9 mouse cellular contexts compared by ENCODE assay signal in the genomic region with DNA sequence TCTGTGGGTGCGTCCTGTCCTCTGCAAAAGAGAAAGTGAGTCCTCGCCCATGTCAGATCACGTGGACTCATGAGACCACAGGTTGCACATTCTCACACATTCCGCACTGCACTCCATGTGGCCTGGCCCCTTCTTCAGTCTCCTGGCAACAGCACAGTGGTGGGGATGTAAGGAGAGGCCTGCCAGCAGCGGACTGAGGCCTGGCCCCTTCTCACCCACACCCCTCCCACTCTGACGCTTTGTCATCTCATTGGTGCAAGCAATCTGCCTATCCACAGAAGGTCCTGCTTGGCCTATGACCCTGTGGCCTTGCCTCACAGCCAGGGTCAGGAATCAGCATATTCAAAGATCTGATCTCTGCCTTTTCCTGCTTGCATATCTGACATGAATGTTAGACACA. TPM values are rescaled to one million over a fixed set of nuclear protein-coding genes. Genes with fewer than 3 reads are reported as not detected.
DNase-seq lines count a peak whose midpoint lies in the region; ATAC-seq and TF ChIP-seq lines count a peak whose summit lies in the region.
"Had no signal": no experiment of that assay in that cellular context is flagged by ENCODE, and none has a peak within 500 bp of the region (broad histone marks: within the 10 kb centered on the region; RNA-seq: fewer than 3 reads in every experiment).

No protein-coding gene starts in this region.

- DNase-seq in heart, postnatal 36 days, result no peak
- DNase-seq in liver, postnatal 0 days, result peak; percentile 43
- DNase-seq in layer of hippocampus, adult 18-20 months (ENCODE audit: low spot score in 2 of 2), result no peak
- DNase-seq in left cerebral cortex, adult 11 months (ENCODE audit: low spot score), result no peak

- no peak overlapping the region; the same call in 1 of the 2 replicates for H3K4me2 ChIP-seq in heart, embryonic 15.5 days
- no peak overlapping the region for H3K4me2 ChIP-seq in forebrain, embryonic 15.5 days (replicated peaks)
- H3K4me2 ChIP-seq in liver, postnatal 0 days (ENCODE audit: low read depth, low read length), result no peak overlapping the region
- no peak overlapping the region for H3K4me2 ChIP-seq in neural tube, embryonic 13.5 days

- TF ChIP-seq EP300 in liver, postnatal 0 days (IDR thresholded peaks at IDR 0.05; ENCODE audit: low read depth), result no peak

- no peaks in the 10 kb centered on the region for H3K27me3 ChIP-seq in heart, embryonic 15.5 days
- no peaks in the 10 kb centered on the region for H3K27me3 ChIP-seq in forebrain, embryonic 15.5 days
- H3K27me3 ChIP-seq in liver, postnatal 0 days (ENCODE audit: insufficient read depth, low read length), result no peaks in the 10 kb centered on the region
- H3K27me3 ChIP-seq in neural tube, embryonic 13.5 days, result no peaks in the 10 kb centered on the region

- 43% methylated on average over 6 of the region's 6 CpGs for WGBS in heart, embryonic 15.5 days
- 35% methylated on average over 6 of the region's 6 CpGs for WGBS in forebrain, embryonic 15.5 days
- WGBS in liver, postnatal 0 days (ENCODE audit: insufficient replicate concordance), result 62% methylated on average over 6 of the region's 6 CpGs
- 42% methylated on average over 6 of the region's 6 CpGs for WGBS in neural tube, embryonic 13.5 days

- no peak for TF ChIP-seq CTCF in liver, postnatal 0 days (IDR thresholded peaks at IDR 0.05; ENCODE audit: low read depth)

- no peak overlapping the region for H3K9ac ChIP-seq in heart, embryonic 15.5 days
- no peak overlapping the region for H3K9ac ChIP-seq in forebrain, embryonic 15.5 days (replicated peaks)
- H3K9ac ChIP-seq in liver, postnatal 0 days (replicated peaks), result no peak overlapping the region
- H3K9ac ChIP-seq in neural tube, embryonic 13.5 days, result no peak overlapping the region

- H3K4me1 ChIP-seq in heart, embryonic 15.5 days (replicated peaks), result peaks cover 17% of the 10 kb centered on the region
- H3K4me1 ChIP-seq in forebrain, embryonic 15.5 days, result no peaks in the 10 kb centered on the region
- H3K4me1 ChIP-seq in liver, postnatal 0 days (ENCODE audit: insufficient read depth), result peaks cover 9% of the 10 kb centered on the region; the same call in 1 of the 2 replicates
- no peaks in the 10 kb centered on the region for H3K4me1 ChIP-seq in neural tube, embryonic 13.5 days (replicated peaks)

- peaks cover 9% of the 10 kb centered on the region for H3K36me3 ChIP-seq in heart, embryonic 15.5 days
- no peaks in the 10 kb centered on the region for H3K36me3 ChIP-seq in forebrain, embryonic 15.5 days
- H3K36me3 ChIP-seq in liver, postnatal 0 days (replicated peaks; ENCODE audit: insufficient read depth, low read length), result peaks cover 4% of the 10 kb centered on the region; the same call in 1 of the 2 replicates
- H3K36me3 ChIP-seq in neural tube, embryonic 13.5 days, result no peaks in the 10 kb centered on the region

- H3K4me3 ChIP-seq in heart, embryonic 15.5 days, result no peak overlapping the region
- H3K4me3 ChIP-seq in forebrain, embryonic 15.5 days, result no peak overlapping the region
- H3K4me3 ChIP-seq in liver, postnatal 0 days (ENCODE audit: low read depth, low read length), result no peak overlapping the region
- no peak overlapping the region for H3K4me3 ChIP-seq in neural tube, embryonic 13.5 days

- peak overlapping the region; percentile 5; the same call in 1 of the 2 replicates for H3K27ac ChIP-seq in heart, embryonic 15.5 days
- H3K27ac ChIP-seq in forebrain, embryonic 15.5 days (replicated peaks), result no peak overlapping the region
- peak overlapping the region; percentile 51 for H3K27ac ChIP-seq in liver, postnatal 0 days (ENCODE audit: low read depth)
- H3K27ac ChIP-seq in neural tube, embryonic 13.5 days (replicated peaks), result no peak overlapping the region
- H3K27ac ChIP-seq: macrophage had no signal

- intact Hi-C loops in heart, postnatal 36 days (cut with DNase I), result no loop called here

- H3K9me3 ChIP-seq in heart, embryonic 15.5 days (replicated peaks), result 0 out of 2 replicates have a peak, but pooled peaks cover 3% of the 10 kb centered on the region
- no peaks in the 10 kb centered on the region for H3K9me3 ChIP-seq in forebrain, embryonic 15.5 days
- no peaks in the 10 kb centered on the region for H3K9me3 ChIP-seq in liver, postnatal 0 days (ENCODE audit: low read length)
- H3K9me3 ChIP-seq in neural tube, embryonic 13.5 days, result no peaks in the 10 kb centered on the region

- peak; percentile 72; the same call in 1 of the 2 replicates for ATAC-seq in heart, embryonic 15.5 days (replicated peaks; ENCODE audit: insufficient number of reproducible peaks, insufficient read depth, low FRiP score, low read depth)
- ATAC-seq in forebrain, embryonic 15.5 days (replicated peaks), result peak; percentile 38; the same call in 1 of the 2 replicates
- ATAC-seq in liver, postnatal 0 days, result peak; percentile 86
- ATAC-seq in neural tube, embryonic 13.5 days (ENCODE audit: low read depth), result peak; percentile 56; the same call in 1 of the 2 replicates
- ATAC-seq in erythroid progenitor cell, adult 5-6 weeks (replicated peaks; ENCODE audit: low FRiP score, poor library complexity, severe bottlenecking), result no peak

RNA-seq across cellular contexts. Expression of a gene that starts 42.3 kb away (rescaled TPM):
- polyA plus RNA-seq in heart, embryonic 15.5 days (2015; fragmentation: Nextera tagmentation; extraction: Ambion mirVana), result 5.5 and 6.6 TPM in 2 replicates
- 10 to 100 TPM; 18.9 to 28.6 TPM for total RNA-seq in heart, postnatal 36 days (2021)
- polyA plus RNA-seq in forebrain, embryonic 15.5 days (2015; fragmentation: Nextera tagmentation; extraction: Ambion mirVana), result 2.5 and 2.9 TPM in 2 replicates
- polyA plus RNA-seq in liver, postnatal 0 days (2015; fragmentation: Nextera tagmentation; extraction: Ambion mirVana), result 0.22 and 0.24 TPM in 2 replicates
- polyA plus RNA-seq in neural tube, embryonic 13.5 days (2015; fragmentation: Nextera tagmentation; extraction: Ambion mirVana), result 3.2 and 3.3 TPM in 2 replicates
- 10 to 100 TPM; 48.2 to 52.7 TPM for total RNA-seq in layer of hippocampus, adult 18-20 months (2021)
- 0.42 and 1.1 TPM in 2 replicates for total RNA-seq in erythroid progenitor cell, adult 5-6 weeks (2015; ENCODE audit: low replicate concordance)
- not detected in 2 replicates for total RNA-seq in erythroid progenitor cell, adult 5-6 weeks (2017; ENCODE audit: low replicate concordance)

Comparison
In these comparisons a context has a peak if more than half of its experiments do, and no peak if none do; other contexts are left out.
1. H3K27ac ChIP-seq: peak in heart, embryonic 15.5 days (single experiment) and liver, postnatal 0 days (single experiment); none in forebrain, embryonic 15.5 days (single experiment) and neural tube, embryonic 13.5 days (single experiment).